Mouse (Mus musculus) gastrocnemius, adult 2 months (tissue): ENCODE results near the gene Gm45062. TPM values are rescaled to one million over a fixed set of nuclear protein-coding genes. Genes with fewer than 3 reads are reported as not detected.

ENCODE experiments used
- DNase-seq: peaks from one replicate; pipeline ENCODE4 v3.0.0; 2022
- H3K27ac ChIP-seq: fragments of 200-600 bp; 2 replicates; pipeline ENCODE4 v1.8.1; 2022; ENCODE audit warnings: mild to moderate bottlenecking
- H3K4me3 ChIP-seq: fragments of 200-600 bp; 2 replicates; pipeline ENCODE4 v1.8.1; 2022; ENCODE audit warnings: mild to moderate bottlenecking, moderate library complexity
- CTCF ChIP-seq: fragments of 200-600 bp; IDR thresholded peaks from 2 replicates; pipeline ENCODE4 v1.8.1; 2022; ENCODE audit warnings: antibody characterized with exemption, mild to moderate bottlenecking, moderate library complexity
- intact Hi-C: fragments of 180-260 bp; cut with DNase I; formaldehyde crosslinking; loops from one replicate; pipeline ENCODE4 v1.15.1; 2025
- long read RNA-seq, 2 experiments: library from polyadenylated mRNA; stranded (forward); transcript quantifications; one replicate each; pipeline ENCODE4 v2.0.0; 2021
- total RNA-seq, 2 experiments: library from RNA; stranded (reverse); gene quantifications; 2 replicates each; pipeline ENCODE4 v1.2.3; 2021

The Gm45062 gene
- total RNA-seq, result under 1 TPM in 1 of 2 experiments, not detected in 1; 0.67 TPM
- long read RNA-seq, experiment 1, result 0 reads
- long read RNA-seq, experiment 2, result 0 reads

DNA sequence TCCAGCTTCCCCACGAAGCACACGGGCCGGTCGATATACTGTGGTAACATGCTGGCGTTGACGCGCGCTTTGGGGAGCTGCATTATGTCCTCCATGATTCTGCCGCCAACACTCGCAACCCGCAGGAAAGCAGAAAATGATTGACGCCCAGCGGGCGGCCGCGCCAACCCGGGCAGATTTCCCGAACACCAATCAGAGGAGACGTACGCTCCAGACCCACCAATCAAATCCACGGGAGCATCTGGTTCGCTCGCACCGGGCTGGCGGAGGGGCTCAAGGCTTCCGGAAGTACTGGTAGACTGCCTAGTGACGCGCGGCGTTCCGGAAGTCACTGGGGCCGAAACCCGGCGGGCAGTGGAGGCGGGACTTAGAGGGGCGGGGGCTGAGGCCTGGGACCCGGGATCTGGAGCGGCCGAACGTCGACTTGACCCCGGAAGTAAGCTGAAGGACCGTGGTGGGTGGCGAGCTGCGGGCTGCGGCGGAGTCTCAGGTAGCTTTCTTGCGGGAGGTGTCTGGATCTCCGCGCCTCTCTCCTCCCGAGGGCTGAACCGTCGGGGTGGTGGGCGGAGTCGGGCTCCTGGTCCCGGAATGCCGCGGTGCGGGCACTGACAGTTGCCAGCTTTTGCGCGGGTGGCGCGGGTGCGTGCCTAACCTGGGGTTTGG is at the start of gene Gm45062, which contains the start of the genes Rpa3 and Umad1:
Gene Gm45062, plus strand, starts transcription at position 447 of the 663 bp plus-strand sequence.
Gene Rpa3, minus strand, starts transcription at position 170 of the 663 bp plus-strand sequence.
Gene Umad1, plus strand, starts transcription at position 285 of the 663 bp plus-strand sequence.
- intact Hi-C loops, result loop anchor here (5.0 kb wide), 1 partner anchor 52 kb away; the partner anchor contains the start of gene Mios
- DNase-seq, result peak; percentile 99
- no peak for TF ChIP-seq CTCF
- Histone ChIP-seq H3K27ac (peak within 1 kb of the TSS; percentile 93), H3K4me3 (peak within 1 kb of the TSS; percentile 88)

DNA sequence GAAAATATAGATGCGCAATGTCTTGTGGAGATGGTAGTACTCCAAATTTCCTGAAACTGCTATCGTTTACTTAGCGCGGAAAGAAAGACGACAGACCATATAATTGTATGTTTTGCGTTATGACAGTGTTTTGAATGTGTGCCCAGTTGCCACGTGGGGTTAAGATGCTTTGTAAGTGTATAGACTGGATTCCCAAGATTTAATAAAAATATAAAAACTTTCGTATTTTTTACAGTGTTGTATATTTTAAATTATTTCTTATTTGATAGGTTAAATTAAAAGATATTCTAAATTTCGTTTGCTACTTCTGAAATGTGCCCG is 49.4 kb upstream of the Gm45062 start:
- DNase-seq, result no peak
- no peak for TF ChIP-seq CTCF
- Histone ChIP-seq H3K4me3 (peak overlapping the region; percentile 84), H3K27ac (peak overlapping the region; percentile 99)
- intact Hi-C loops, result loop anchor here (5.0 to 10.0 kb wide), 2 partner anchors 47 to 365 kb away; partner anchors contain the start of genes C1galt1, Gm45062, Rpa3 and Umad1

DNA sequence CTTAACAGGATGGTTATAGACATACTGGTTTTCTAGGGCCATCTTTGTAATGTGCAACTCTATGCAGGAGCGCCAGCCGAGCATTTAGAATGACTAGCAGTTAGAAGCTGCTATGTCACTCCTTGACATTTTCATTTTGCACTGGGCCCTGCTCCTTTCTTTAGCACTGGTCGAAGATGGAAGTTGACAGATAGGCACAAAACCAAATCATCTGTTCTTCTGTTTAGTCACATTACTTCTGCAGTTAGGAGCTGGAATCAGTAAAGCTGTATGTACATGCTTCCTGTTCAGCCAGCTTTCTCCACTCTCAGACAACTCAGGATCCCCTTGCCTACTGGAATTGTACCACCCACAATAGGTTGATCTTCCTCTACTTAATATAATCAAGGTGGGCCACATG is 48.6 kb upstream of the Gm45062 start:
- no peak for TF ChIP-seq CTCF
- DNase-seq, result no peak
- H3K4me3 ChIP-seq, result no peak overlapping the region
- intact Hi-C loops, result no loop called here
- H3K27ac ChIP-seq, result peak overlapping the region; percentile 99; the same call in 1 of the 2 replicates

DNA sequence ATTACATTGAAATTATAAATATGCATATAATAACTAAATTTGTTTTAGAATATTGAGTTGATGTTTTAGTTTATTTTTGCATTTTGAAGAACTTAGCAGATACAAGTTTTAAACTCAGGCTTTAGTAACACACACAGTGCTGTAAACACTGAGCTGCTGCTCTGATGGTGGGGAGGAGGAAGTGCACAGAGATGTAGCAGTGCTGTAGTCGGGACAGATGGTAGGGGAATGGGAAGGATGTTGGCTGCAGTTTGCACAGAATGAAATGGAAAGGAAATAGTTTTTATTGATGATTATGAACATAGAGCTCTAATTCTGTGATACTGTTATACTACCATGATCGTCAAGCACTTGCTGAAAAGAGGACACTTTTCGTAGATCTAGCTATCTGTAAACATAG is 32.2 kb upstream of the Gm45062 start:
- no peak overlapping the region for H3K4me3 ChIP-seq
- H3K27ac ChIP-seq, result no peak overlapping the region
- intact Hi-C loops, result no loop called here
- no peak for DNase-seq
- no peak for TF ChIP-seq CTCF

DNA sequence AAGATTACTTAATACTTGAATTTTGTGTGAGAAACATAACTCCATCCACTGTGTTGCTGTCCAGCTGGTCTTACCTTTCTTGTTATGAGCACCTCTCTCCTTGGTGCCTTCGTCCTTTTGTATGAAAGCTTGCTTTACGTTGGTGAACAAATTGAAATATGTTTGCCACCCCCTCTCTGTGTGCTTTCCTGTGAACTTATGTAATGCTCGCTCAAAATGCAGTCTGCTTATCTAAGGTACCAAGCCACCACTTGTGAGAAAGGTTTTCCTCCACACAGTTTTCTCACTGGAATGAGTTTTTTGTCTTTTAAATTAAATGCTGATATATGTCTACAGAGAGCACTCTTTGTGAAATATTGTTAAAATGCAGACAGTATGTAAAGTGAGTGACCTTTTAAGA is 30.7 kb upstream of the Gm45062 start:
- Histone ChIP-seq H3K27ac (no peak overlapping the region), H3K4me3 (no peak overlapping the region)
- TF ChIP-seq CTCF, result no peak
- intact Hi-C loops, result no loop called here
- DNase-seq, result no peak

DNA sequence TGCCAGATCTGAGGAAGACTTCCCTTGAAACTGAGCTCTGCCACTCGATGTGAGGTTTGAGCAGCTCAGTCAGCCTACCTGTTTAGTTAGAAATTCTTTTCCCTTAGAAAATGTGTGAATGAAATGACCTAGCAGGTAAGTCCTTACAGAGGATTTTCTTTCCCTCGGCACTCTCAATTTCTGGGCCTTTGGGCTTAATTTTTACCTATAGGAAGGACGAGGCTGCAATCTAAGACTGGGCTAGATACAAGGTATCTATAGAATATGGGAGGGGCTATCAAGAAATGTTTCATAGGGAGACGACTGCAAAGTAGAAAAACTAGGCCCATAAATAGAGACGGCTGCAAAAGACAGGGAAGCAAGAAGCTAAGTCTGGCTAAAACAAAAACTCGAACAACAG is 934 bp upstream of the Gm45062 start:
- TF ChIP-seq CTCF, result no peak
- Histone ChIP-seq H3K4me3 (peak overlapping the region; percentile 88), H3K27ac (peak overlapping the region; percentile 89)
- intact Hi-C loops, result loop anchor here (5.0 kb wide), 1 partner anchor 51 kb away; the partner anchor contains the start of gene Mios
- no peak for DNase-seq

DNA sequence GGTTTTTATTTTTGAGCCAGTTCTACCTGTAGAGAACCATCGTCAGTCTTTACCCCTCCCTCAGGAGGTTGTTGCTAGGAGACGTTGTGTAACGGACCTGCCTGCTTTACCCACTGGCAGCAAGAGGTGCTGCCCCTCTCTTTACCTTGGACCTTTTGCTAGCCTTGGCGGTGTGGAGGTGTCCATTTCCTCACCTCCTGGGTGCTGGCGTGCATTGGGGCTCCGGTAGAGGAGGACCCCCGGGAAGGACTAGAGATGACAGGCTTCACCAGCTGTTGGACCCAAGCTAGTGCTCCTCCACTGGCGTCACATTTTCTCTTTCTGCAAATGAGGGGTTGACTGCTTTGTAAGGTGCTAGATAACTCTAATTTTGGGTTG is 406 bp downstream of the Gm45062 start:
- no peak for DNase-seq
- TF ChIP-seq CTCF, result no peak
- Histone ChIP-seq H3K27ac (peak overlapping the region; percentile 93), H3K4me3 (peak overlapping the region; percentile 88)
- intact Hi-C loops, result loop anchor here (5.0 to 10.0 kb wide), 2 partner anchors 52 to 415 kb away; partner anchors contain the start of genes C1galt1 and Mios

DNA sequence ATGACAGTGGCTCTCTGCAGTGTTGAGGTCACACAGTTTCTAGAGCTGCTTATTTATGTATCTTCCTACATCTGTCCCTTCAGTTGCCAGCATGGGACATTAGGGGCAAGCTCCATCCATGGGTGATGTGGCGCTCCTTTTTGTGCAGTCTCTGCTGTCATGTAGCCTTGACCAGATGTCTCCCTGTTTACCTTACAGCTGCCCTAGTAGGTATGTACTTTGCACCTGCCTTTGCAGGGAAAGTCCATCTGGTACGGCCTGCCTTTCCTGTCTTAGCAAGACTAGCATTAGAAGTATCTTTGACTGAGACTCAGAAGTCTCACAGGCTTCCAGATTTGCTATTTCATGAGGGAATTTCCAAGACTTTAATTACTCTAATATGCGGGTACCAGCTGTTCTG is 11.8 kb downstream of the Gm45062 start:
- TF ChIP-seq CTCF, result no peak
- DNase-seq, result no peak
- intact Hi-C loops, result no loop called here
- Histone ChIP-seq H3K4me3 (no peak overlapping the region), H3K27ac (no peak overlapping the region)

DNA sequence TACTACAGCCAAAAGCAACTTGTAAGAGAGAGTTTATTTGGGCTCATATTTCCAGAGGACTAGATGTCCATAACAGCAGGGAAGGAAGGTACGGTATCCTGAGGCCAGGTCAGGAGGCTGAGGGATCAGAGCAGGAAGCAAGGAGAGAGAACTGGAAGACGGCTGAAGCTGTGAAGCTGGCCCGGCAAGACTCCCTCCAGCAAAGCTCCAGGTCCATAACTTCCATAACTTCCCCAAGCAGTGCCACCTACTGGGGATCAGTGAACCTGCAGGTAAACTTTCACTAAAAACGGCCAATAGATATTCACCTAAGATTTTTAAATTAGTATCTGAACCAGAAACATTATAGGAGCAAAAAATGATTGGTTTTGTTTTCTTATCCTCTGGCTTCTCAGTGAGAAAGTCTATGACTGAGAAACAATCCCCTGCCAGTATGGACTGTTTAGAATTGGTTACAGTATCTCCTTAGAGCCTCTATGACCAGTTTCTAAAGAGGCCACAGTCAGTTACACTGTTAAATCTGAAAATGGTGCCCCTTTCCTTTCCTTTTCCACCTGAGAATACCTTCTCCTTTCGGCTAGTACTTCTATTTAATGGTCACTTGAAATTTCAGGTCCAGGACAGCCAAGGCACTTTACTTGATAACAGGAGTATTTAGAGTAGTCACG is 15.3 kb downstream of the Gm45062 start:
- Histone ChIP-seq H3K27ac (peak overlapping the region; percentile 74), H3K4me3 (peak overlapping the region; percentile 33)
- DNase-seq, result peak; percentile 58
- intact Hi-C loops, result loop anchor here (2.0 to 5.0 kb wide), 2 partner anchors 233 to 462 kb away; partner anchors contain the start of gene Glcci1
- TF ChIP-seq CTCF, result peak; percentile 80

DNA sequence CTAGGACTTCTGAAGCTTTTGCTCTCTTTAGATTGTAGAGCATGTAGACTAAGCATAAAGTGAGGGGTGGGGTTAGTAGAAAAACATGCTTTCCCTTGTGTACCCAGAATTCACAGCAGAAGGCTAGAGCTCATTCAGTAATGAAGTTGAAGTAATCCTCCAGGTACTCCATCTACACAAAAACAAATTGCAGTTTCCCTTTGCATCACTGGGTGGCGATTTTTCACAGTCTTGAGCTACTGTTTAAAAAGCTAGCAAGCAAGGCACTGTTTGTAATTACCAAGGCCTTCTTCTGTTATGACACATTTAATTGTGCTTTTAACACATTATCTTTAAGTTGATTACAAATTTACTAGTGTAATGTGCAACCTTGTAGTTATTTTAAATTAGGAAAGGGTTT is 15.8 kb downstream of the Gm45062 start:
- TF ChIP-seq CTCF, result peak; percentile 70
- intact Hi-C loops, result loop anchor here (2.0 to 5.0 kb wide), 2 partner anchors 232 to 462 kb away; partner anchors contain the start of gene Glcci1
- no peak overlapping the region for H3K4me3 ChIP-seq
- H3K27ac ChIP-seq, result peak overlapping the region; percentile 74
- peak; percentile 67 for DNase-seq

DNA sequence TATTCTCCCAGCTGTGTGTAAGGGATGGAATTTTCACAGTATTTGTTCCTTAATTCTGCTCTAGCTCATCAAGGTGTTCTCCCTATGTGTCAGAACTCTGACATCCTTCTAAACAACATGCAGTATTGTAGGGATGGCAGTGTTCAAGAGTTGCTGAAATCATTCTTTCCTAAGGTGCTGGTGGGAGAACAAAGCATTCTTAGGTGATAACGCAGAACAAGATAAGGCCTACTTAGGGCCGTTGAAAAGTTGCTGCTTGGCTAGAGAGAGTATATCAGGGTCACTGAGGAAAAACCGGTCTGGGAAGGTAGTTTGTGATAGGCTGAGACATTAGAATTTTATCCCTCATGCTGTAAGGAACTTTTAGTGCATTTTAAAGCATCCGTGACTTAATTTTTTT is 17.2 kb downstream of the Gm45062 start:
- no peak for TF ChIP-seq CTCF
- H3K27ac ChIP-seq, result no peak overlapping the region
- no peak overlapping the region for H3K4me3 ChIP-seq
- intact Hi-C loops, result loop anchor here (5.0 kb wide), 1 partner anchor 231 kb away; the partner anchor contains the start of gene Glcci1
- no peak for DNase-seq

DNA sequence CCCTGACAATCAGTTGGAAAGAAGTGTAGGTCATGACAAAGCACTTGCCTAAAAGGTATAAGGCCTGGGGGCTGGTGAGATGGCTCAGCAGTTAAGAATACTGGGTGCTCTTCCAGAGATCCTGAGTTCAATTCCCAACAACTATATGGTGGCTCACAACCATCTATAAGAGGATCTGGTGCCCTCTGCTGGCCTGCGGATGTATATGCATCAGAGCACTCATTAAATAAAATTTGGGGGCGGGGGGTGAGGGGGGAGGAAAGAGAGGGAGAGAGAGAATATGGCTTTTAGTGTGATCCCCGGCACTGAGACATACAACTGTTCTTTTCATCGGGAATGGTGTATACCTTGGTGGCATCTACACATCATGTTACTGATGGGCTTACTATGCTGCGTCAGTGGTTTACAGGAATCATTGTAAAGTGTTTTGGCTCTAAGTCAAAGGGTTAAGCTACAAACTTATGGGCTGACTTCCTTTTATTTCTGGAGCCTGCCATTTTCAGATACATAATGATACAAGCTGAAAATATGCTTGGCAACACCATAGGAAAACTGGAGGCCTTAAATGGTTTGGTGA is 19.3 kb downstream of the Gm45062 start:
- H3K4me3 ChIP-seq, result no peak overlapping the region
- DNase-seq, result no peak
- intact Hi-C loops, result loop anchor here (5.0 kb wide), 1 partner anchor 229 kb away; the partner anchor contains the start of gene Glcci1
- peak; percentile 20; the same call in 1 of the 2 replicates for TF ChIP-seq CTCF
- H3K27ac ChIP-seq, result no peak overlapping the region

DNA sequence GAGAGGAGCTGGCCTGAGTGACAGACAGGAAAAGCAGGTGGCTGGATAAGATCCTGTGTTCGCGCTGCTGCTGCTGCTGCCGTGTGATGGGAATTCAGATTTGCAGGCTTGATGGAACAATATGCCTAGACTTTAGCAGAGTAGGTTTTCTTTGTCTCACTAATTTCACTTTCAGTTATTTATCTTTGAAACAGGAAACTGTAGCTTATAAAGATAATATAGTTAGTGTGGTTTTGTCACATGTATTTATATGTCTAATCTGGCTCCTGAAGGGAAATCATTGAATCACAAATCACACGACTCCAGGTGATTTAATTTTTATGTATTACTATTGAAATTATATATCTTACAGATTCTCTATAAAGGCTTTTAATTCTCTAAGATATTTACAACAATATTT is 24.0 kb downstream of the Gm45062 start:
- H3K4me3 ChIP-seq, result no peak overlapping the region
- H3K27ac ChIP-seq, result no peak overlapping the region
- DNase-seq, result no peak
- intact Hi-C loops, result no loop called here
- TF ChIP-seq CTCF, result no peak
